Mouse (Mus musculus): Measurements from ENCODE around the gene Olfr166. TPM values are rescaled to one million over a fixed set of nuclear protein-coding genes. Genes with fewer than 3 reads are reported as not detected.
"Not testable (repeated sequence)": the region's sequence is repeated elsewhere in the genome, so short reads cannot be mapped to it uniquely, and the experiment has no call there.

The Olfr166 gene
- not detected for total RNA-seq (2021)

DNA sequence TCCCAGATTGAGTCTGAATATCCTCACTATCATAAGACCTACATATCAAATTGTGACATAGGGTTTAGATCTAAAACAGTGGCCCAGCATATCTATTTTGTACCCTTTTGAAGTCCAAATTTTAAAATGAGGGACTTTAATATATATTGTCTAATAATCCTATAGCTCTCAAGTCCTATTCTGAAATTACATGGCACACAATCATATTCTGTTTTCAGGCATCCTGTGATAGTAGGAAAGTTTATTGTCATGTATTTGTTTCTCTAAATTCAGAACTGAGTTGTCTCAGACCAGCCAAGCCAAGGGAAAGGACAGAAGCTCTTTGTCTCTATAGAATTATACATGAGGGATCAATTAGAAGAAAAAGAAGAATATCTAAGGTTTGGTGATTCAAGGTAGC, at the start of gene Olfr166:
Olfr166 (plus strand) TSS at position 301 of the 400 bp plus-strand sequence.
- intact Hi-C loops (cut with DNase I): no loop called here
- DNase-seq: no peak

DNA sequence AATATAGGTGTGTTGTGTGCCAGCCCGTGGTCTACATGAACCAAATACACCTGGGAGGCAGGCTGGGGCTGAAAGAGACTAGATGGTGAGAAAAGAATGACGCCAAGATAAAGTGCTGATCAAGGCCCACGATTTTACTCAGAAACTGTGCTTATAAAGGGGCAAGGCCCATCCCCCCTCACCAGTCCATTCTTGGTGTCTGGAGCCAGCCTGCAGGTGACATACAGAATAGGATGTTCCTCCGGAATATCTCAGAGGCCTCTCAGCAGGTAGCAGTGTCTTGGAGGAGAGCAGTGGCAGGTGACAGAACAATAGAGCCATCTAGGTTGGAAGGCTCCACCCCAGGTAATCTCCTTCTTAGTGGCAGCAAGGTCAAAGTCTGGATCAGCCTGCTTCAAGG, 24.8 kb upstream of the Olfr166 start:
- DNase-seq; intact Hi-C loops (cut with DNase I): not testable (repeated sequence)

DNA sequence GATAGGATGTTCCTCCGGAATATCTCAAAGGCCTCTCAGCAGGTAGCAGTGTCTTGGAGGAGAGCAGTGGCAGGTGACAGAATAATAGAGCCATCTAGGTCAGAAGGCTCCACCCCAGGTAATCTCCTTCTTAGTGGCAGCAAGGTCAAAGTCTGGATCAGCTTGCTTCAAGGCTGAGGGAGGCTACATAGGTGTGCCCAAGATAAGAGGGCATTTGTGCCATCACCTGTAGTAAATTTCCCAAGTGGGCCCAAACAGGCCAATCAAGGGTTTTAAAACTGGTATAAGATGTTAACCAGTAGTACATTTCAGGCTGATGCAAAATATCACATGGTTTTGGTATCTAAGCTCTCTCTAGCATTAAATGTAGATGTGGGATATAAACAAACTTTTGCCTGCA, 19.1 kb upstream of the Olfr166 start:
- DNase-seq: no peak
- intact Hi-C loops (cut with DNase I): no loop called here

DNA sequence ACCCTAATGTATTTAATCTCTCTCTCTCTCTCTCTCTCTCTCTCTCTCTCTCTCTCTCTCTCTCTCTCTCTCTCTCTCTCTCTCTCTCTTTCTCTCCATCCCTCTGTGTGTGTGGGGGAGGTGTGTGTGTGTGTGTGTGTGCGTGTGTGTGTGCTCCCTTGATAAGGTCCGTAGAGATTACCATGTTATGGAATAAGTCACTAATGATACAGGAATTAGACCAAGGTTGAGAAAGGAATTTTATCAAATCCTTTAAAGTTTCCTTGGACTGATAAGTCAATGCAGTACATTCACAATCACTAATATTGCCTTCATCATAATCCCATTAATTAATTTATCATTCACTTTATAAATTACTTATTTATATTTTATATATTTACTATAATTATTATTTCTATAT, 38.7 kb downstream of the Olfr166 start, which contains the start of gene Olfr167:
Olfr167 (minus strand) TSS at position 101 of the 400 bp plus-strand sequence.
- DNase-seq: no peak
- intact Hi-C loops (cut with DNase I): no loop called here

DNA sequence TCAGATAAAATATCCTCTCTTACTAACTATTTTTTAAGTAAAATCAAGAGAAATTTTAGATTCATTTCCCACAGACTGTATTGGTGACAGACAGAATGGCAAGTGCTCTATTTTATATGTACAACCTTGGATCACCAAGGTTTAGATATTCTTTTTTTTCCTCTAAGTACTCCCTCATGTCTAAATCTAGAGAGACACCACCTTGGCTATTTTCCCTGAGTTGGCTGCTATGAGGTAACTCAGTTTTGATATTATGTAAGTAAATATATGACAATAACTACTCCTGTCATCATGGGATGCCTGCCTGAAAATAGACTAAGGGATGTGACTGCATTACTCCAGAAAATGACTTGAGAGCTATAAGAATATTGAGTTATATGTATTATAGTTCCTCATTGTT, 52.0 kb downstream of the Olfr166 start, which contains the start of gene Olfr168:
Olfr168 (minus strand) TSS at position 101 of the 400 bp plus-strand sequence.
- intact Hi-C loops (cut with DNase I): no loop called here
- no peak for DNase-seq

Other genes starting within 250 kb of the Olfr166 start
- gene Olfr164, start 169.6 kb upstream of the Olfr166 start, total RNA-seq (2021): not detected
- not detected for gene Olfr165, start 60.6 kb upstream of the Olfr166 start, total RNA-seq (2021)
- gene Olfr167, start 38.6 kb downstream of the Olfr166 start, total RNA-seq (2021): not detected
- not detected for gene Olfr168, start 51.9 kb downstream of the Olfr166 start, total RNA-seq (2021)
- not detected for gene Olfr169, start 88.1 kb downstream of the Olfr166 start, total RNA-seq (2021)
- not detected for gene Olfr170, start 128.2 kb downstream of the Olfr166 start, total RNA-seq (2021)
- not detected for gene Olfr171, start 146.2 kb downstream of the Olfr166 start, total RNA-seq (2021)
- gene Lamp3, start 222.7 kb downstream of the Olfr166 start, total RNA-seq (2021): under 1 TPM; 0.10 to 0.18 TPM